Mouse (Mus musculus) cerebellum, adult 2 months (tissue): ENCODE measurements around the gene Stab1.

ENCODE experiments used
- CTCF ChIP-seq: fragments of 200-500 bp; IDR thresholded peaks from 2 replicates; pipeline ENCODE4 v1.5.1; 2011; ENCODE audit warnings: low read depth, mild to moderate bottlenecking, control low read depth, low read length, moderate library complexity, borderline replicate concordance; ENCODE audit not compliant: insufficient read depth
- POLR2A ChIP-seq: fragments of 200-500 bp; IDR thresholded peaks from 2 replicates; pipeline ENCODE4 v1.6.1; 2011; ENCODE audit warnings: low read length, control low read depth, borderline replicate concordance; ENCODE audit not compliant: insufficient read depth

DNA sequence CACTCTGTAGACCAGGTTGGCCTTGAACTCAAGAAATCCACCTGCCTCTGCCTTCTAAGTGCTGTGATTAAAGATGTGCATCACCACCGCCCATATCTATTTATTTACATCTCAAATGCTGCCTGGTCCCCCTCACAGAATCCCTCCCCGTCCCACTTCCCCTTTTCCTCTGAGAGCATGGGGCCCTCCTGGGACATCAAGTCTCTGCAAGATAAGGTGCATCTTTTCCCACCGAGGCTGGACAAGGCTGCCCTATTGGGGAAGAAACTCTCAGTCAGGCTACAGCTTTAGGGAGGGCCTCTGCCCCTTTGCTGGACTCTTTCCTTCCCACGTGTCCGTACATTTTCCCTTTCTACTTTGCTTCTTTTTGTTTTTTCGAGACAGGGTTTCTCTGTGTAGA lies 1.1 kb upstream of the Stab1 start:
- TF ChIP-seq POLR2A (no peak), CTCF (no peak)
